Mouse (Mus musculus): ENCODE data around the gene Chrm5. TPM values are rescaled to one million over a fixed set of nuclear protein-coding genes. Genes with fewer than 3 reads are reported as not detected.
A peak's percentile ranks its signal among the peaks of the same experiment; 100 is the strongest.
"Not testable (repeated sequence)": the region's sequence is repeated elsewhere in the genome, so short reads cannot be mapped to it uniquely, and the experiment has no call there.

The Chrm5 gene
- polyA plus RNA-seq, 1 experiment from 2014 or later: 0.12 TPM

DNA sequence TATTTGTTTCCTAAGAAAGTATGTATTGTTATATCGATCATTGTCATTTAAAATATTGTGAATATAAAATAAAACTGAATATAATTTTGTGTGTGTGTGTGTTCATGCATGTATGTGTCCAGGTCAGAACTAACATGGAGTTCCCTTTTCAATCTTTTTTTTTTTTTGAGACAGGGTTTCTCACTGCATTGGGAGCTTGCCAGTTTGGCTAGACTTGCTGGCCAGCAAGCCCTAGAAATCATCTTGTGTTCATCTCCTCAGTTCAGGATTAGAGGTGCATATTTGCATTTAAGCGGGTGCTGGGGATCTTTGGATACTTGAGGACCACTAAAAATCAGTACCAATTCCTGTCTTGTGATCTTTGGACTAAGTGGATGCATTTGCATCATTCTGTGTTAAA lies 8.5 kb downstream of the Chrm5 start:
- WGBS: 92% methylated on average over 2 of the region's 2 CpGs

DNA sequence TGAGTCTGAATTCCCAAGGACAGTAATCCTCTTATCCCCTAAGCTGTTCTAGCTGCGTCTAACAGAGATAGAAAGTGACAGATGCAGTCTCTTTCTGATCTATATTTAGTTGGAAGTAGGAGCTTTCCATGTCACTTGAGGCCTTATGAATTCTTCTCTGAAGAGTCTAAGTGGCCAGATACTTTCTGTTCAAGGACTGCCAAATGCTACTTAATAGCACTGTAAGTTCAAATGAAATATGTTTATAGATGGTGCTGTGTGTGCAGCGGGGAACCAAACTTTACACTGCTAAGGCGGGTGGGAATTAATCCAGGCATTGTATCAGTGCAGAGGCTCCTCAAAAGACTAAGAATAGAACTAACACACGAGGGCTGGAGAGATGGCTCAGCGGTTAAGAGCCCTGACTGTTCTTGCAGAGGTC lies 9.6 kb downstream of the Chrm5 start:
- Histone ChIP-seq H3K4me1 (ENCODE audit: control insufficient read depth, insufficient read depth, low read length) (no peaks in the 10 kb centered on the region), H3K9ac (ENCODE audit: low read length) (no peak overlapping the region), H3K27ac (replicated peaks; ENCODE audit: low read depth, low read length) (no peak overlapping the region), H3K9me3 (ENCODE audit: control insufficient read depth, low read length) (no peaks in the 10 kb centered on the region), H3K4me2 (ENCODE audit: low read depth, severe bottlenecking) (no peak overlapping the region), H3K4me3 (ENCODE audit: low read depth, low read length) (no peak overlapping the region), H3K36me3 (ENCODE audit: control insufficient read depth, insufficient read depth, low read length) (no peaks in the 10 kb centered on the region; the same call in 1 of the 2 replicates), H3K27me3 (ENCODE audit: control insufficient read depth, insufficient read depth, low read length) (no peaks in the 10 kb centered on the region)
- ATAC-seq (ENCODE audit: insufficient number of reproducible peaks, low FRiP score, low TSS enrichment, low read depth) (no peak), DNase-seq (ENCODE audit: low spot score) (no peak)
- 82% methylated on average over 5 of the region's 5 CpGs for WGBS

More for the DNA sequence above, 8.5 kb downstream of the Chrm5 start:
- no peak overlapping the region for H3K4me2 ChIP-seq (ENCODE audit: low read depth, severe bottlenecking)
- H3K27ac ChIP-seq (replicated peaks; ENCODE audit: low read depth, low read length): no peak overlapping the region
- no peak overlapping the region for H3K4me3 ChIP-seq (ENCODE audit: low read depth, low read length)
- H3K27me3 ChIP-seq (ENCODE audit: control insufficient read depth, insufficient read depth, low read length): no peaks in the 10 kb centered on the region
- no peaks in the 10 kb centered on the region for H3K9me3 ChIP-seq (ENCODE audit: control insufficient read depth, low read length)
- ATAC-seq (ENCODE audit: insufficient number of reproducible peaks, low FRiP score, low TSS enrichment, low read depth) (no peak), DNase-seq (ENCODE audit: low spot score) (no peak)
- no peaks in the 10 kb centered on the region for H3K4me1 ChIP-seq (ENCODE audit: control insufficient read depth, insufficient read depth, low read length)
- H3K36me3 ChIP-seq (ENCODE audit: control insufficient read depth, insufficient read depth, low read length): no peaks in the 10 kb centered on the region; the same call in 1 of the 2 replicates
- H3K9ac ChIP-seq (ENCODE audit: low read length): no peak overlapping the region

GRCm38 (mm10) chr2:112469542-112469941 lies 11.0 kb downstream of the Chrm5 start:
- Histone ChIP-seq H3K9me3 (ENCODE audit: control insufficient read depth, low read length) (no peaks in the 10 kb centered on the region), H3K27me3 (ENCODE audit: control insufficient read depth, insufficient read depth, low read length) (no peaks in the 10 kb centered on the region), H3K9ac (ENCODE audit: low read length) (no peak overlapping the region), H3K4me3 (ENCODE audit: low read depth, low read length) (no peak overlapping the region), H3K4me1 (ENCODE audit: control insufficient read depth, insufficient read depth, low read length) (no peaks in the 10 kb centered on the region), H3K36me3 (ENCODE audit: control insufficient read depth, insufficient read depth, low read length) (no peaks in the 10 kb centered on the region; the same call in none of the 2 replicates), H3K27ac (replicated peaks; ENCODE audit: low read depth, low read length) (no peak overlapping the region), H3K4me2 (ENCODE audit: low read depth, severe bottlenecking) (no peak overlapping the region)
- DNase-seq (ENCODE audit: low spot score) (no peak), ATAC-seq (ENCODE audit: insufficient number of reproducible peaks, low FRiP score, low TSS enrichment, low read depth) (no peak)

DNA sequence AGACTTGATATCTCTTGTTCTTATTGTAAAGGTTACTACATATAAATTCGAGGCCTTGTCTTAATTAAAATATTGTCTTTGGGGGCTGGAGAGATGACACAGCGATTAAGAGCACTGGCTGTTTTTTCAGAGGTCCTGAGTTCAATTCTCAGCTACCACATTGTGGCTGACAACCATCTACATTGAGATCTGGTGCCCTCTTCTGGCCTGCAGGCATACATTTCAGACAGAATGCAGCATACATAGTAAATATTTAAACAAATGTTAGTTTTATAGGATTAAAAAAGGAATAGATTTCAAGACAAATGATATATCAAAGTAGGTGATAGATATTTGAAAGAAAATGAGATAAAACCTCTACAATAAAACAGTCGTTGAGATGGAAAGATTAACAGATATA lies 20.0 kb downstream of the Chrm5 start:
- H3K9me3 ChIP-seq (ENCODE audit: control insufficient read depth, low read length): no peaks in the 10 kb centered on the region
- no peaks in the 10 kb centered on the region for H3K4me1 ChIP-seq (ENCODE audit: control insufficient read depth, insufficient read depth, low read length)
- peaks cover 10% of the 10 kb centered on the region for H3K36me3 ChIP-seq (ENCODE audit: control insufficient read depth, insufficient read depth, low read length)
- H3K27me3 ChIP-seq (ENCODE audit: control insufficient read depth, insufficient read depth, low read length): no peaks in the 10 kb centered on the region
- no peak overlapping the region for H3K9ac ChIP-seq (ENCODE audit: low read length)
- ATAC-seq (ENCODE audit: insufficient number of reproducible peaks, low FRiP score, low TSS enrichment, low read depth) (no peak), DNase-seq (ENCODE audit: low spot score) (no peak)
- no peak overlapping the region for H3K4me3 ChIP-seq (ENCODE audit: low read depth, low read length)
- 94% methylated on average over 3 of the region's 3 CpGs for WGBS
- H3K4me2 ChIP-seq (ENCODE audit: low read depth, severe bottlenecking): no peak overlapping the region
- H3K27ac ChIP-seq (replicated peaks; ENCODE audit: low read depth, low read length): no peak overlapping the region

DNA sequence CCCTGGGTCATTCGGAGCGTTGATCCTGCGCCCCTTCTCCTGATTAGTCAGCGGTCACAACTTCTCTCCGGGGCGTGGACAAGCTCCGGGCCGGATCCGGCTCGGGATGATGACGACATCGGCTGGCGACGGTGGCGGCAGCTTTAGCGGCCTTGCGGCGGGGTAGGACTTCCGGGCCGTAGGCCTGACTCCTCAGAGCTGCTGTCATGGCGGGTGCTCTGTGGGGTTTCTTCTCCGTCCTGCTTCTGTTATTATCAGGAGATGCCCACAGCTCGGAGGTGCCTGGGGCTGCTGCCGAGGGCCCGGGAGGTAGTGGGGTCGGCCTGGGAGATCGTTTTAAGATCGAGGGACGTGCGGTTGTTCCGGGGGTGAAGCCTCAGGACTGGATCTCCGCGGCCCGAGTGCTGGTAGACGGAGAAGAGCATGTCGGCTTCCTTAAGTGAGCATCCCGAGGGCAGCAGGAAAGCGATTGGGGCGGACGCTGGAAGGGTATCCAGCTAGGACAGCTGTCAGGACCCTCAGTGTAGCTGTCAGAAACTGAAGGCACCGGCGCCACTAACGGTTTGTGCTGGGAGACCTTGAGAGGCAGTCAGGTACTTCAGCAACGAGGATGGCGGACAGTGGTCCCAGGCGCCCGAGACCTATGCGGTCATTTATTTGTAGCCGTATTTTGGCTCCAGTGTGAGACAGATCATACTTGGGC lies 25.6 kb downstream of the Chrm5 start, which contains the start of gene Emc7:
Gene Emc7 (plus strand): TSS at position 136 of the 703 bp plus-strand sequence.
- peak within 1 kb of the TSS; percentile 92 for H3K4me3 ChIP-seq (ENCODE audit: low read depth, low read length)
- peak; percentile 99 for DNase-seq (ENCODE audit: low spot score)
- no peaks in the 10 kb centered on the region for H3K4me1 ChIP-seq (ENCODE audit: control insufficient read depth, insufficient read depth, low read length)
- H3K27ac ChIP-seq (replicated peaks; ENCODE audit: low read depth, low read length): no peak within 1 kb of the TSS; the same call in 1 of the 2 replicates
- peak within 1 kb of the TSS; percentile 89 for H3K9ac ChIP-seq (ENCODE audit: low read length)
- peak; percentile 96 for ATAC-seq (ENCODE audit: insufficient number of reproducible peaks, low FRiP score, low TSS enrichment, low read depth)
- H3K9me3 ChIP-seq (ENCODE audit: control insufficient read depth, low read length): no peaks in the 10 kb centered on the region
- no peaks in the 10 kb centered on the region for H3K27me3 ChIP-seq (ENCODE audit: control insufficient read depth, insufficient read depth, low read length)
- H3K36me3 ChIP-seq (ENCODE audit: control insufficient read depth, insufficient read depth, low read length): peaks cover 1% of the 10 kb centered on the region; the same call in 1 of the 2 replicates
- peak within 1 kb of the TSS; percentile 76 for H3K4me2 ChIP-seq (ENCODE audit: low read depth, severe bottlenecking)
- under 1% methylated on average over 49 of the region's 49 CpGs for WGBS

DNA sequence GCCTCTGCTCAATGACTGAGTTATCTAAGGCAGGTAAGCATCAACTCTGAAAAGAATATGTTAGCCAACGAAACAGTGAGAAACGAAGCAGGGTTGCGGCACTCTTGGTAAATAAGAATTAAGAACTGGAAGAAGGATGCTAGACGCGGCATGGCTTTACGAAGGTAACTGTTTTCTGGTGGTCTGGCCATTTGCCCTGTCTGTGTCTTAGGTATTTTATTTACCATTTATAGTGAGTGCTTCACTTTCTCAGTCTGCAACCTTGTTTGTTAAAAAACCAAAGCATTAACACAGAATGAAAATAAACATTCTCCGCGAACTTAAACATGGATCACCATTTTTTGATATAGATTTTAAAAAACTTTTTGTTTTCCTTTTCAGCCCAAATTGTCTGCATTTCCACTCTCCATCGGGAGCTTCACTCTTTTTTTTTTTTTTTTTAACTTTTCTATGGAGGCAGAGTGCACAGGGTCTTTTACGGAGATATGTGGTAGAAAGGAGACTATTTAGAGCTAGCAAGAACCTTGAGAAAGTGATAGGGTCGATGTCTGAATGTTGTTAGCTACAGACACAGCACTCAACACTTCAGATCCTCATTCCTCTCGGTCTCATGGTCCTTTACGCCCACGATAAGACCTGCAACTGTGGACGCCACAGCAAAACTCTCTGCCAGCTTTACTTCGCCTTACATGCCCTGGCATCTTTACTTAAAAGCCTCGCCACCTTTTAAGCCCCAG lies 26.3 kb downstream of the Chrm5 start:
- Histone ChIP-seq H3K4me1 (ENCODE audit: control insufficient read depth, insufficient read depth, low read length) (no peaks in the 10 kb centered on the region), H3K4me3 (ENCODE audit: low read depth, low read length) (peak overlapping the region; percentile 92), H3K27me3 (ENCODE audit: control insufficient read depth, insufficient read depth, low read length) (no peaks in the 10 kb centered on the region), H3K9ac (ENCODE audit: low read length) (peak overlapping the region; percentile 89), H3K4me2 (ENCODE audit: low read depth, severe bottlenecking) (peak overlapping the region; percentile 76), H3K9me3 (ENCODE audit: control insufficient read depth, low read length) (no peaks in the 10 kb centered on the region), H3K27ac (replicated peaks; ENCODE audit: low read depth, low read length) (no peak overlapping the region), H3K36me3 (ENCODE audit: control insufficient read depth, insufficient read depth, low read length) (no peaks in the 10 kb centered on the region)
- WGBS: 31% methylated on average over 17 of the region's 17 CpGs
- ATAC-seq (ENCODE audit: insufficient number of reproducible peaks, low FRiP score, low TSS enrichment, low read depth) (peak; percentile 69), DNase-seq (ENCODE audit: low spot score) (no peak)

DNA sequence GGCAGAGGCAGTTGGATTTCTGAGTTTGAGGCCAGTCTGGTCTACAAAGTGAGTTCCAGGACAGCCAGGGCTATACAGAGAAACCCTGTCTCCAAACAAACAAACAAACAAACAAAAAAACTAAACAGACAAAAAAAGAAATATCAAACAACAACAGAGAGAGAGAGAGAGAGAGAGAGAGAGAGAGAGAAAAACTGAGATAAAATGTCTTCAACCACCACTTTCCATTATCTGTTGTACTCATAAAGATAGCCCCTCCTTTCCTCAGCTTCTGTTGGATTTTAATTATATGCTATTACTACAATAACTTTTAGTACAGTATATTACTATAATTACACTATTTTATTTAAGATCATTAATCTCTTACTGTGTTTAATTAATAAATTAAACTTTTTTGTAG lies 28.1 kb downstream of the Chrm5 start:
- H3K27me3 ChIP-seq (ENCODE audit: control insufficient read depth, insufficient read depth, low read length); H3K4me2 ChIP-seq (ENCODE audit: low read depth, severe bottlenecking); H3K27ac ChIP-seq (replicated peaks; ENCODE audit: low read depth, low read length); H3K4me3 ChIP-seq (ENCODE audit: low read depth, low read length); H3K4me1 ChIP-seq (ENCODE audit: control insufficient read depth, insufficient read depth, low read length); ATAC-seq (ENCODE audit: insufficient number of reproducible peaks, low FRiP score, low TSS enrichment, low read depth); DNase-seq (ENCODE audit: low spot score); H3K9me3 ChIP-seq (ENCODE audit: control insufficient read depth, low read length); H3K36me3 ChIP-seq (ENCODE audit: control insufficient read depth, insufficient read depth, low read length); H3K9ac ChIP-seq (ENCODE audit: low read length): not testable (repeated sequence)

- no peak overlapping the region for H3K9ac ChIP-seq (ENCODE audit: low read length)
- no peak for ATAC-seq (ENCODE audit: insufficient number of reproducible peaks, low FRiP score, low TSS enrichment, low read depth)
- DNase-seq (ENCODE audit: low spot score): no peak
- H3K27me3 ChIP-seq (ENCODE audit: control insufficient read depth, insufficient read depth, low read length): no peaks in the 10 kb centered on the region
- H3K4me2 ChIP-seq (ENCODE audit: low read depth, severe bottlenecking): no peak overlapping the region
- WGBS: 37% methylated on average over 4 of the region's 4 CpGs
- no peaks in the 10 kb centered on the region for H3K36me3 ChIP-seq (ENCODE audit: control insufficient read depth, insufficient read depth, low read length)
- H3K4me3 ChIP-seq (ENCODE audit: low read depth, low read length): no peak overlapping the region
- H3K27ac ChIP-seq (replicated peaks; ENCODE audit: low read depth, low read length): no peak overlapping the region
- no peaks in the 10 kb centered on the region for H3K4me1 ChIP-seq (ENCODE audit: control insufficient read depth, insufficient read depth, low read length)
- H3K9me3 ChIP-seq (ENCODE audit: control insufficient read depth, low read length): no peaks in the 10 kb centered on the region
Observed at GRCm38 (mm10) chr2:112449597-112450296, 30.8 kb downstream of the Chrm5 start.

All from limb, embryonic 11.5 days (tissue).